Mouse (Mus musculus) left cerebral cortex, postnatal 25 days (tissue): ENCODE data around the gene Jpt2. TPM values are rescaled to one million over a fixed set of nuclear protein-coding genes. Genes with fewer than 3 reads are reported as not detected.
A peak's percentile ranks its signal among the peaks of the same experiment; 100 is the strongest.
"Not testable (repeated sequence)": the region's sequence is repeated elsewhere in the genome, so short reads cannot be mapped to it uniquely, and the experiment has no call there.

Experiments
- DNase-seq, 2 experiments: peaks; one replicate each; pipeline ENCODE4 v3.0.0; 2022; ENCODE audit warnings: low spot score in 2 of 2, mixed read lengths in 1 of 2
- intact Hi-C: fragments of 180-260 bp; cut with DNase I; formaldehyde crosslinking; loops from one replicate; pipeline ENCODE4 v1.15.1; 2025
- total RNA-seq, 2 experiments: library from RNA; stranded (reverse); gene quantifications; 2 replicates each; pipeline ENCODE4 v1.2.3; 2021

The Jpt2 gene
- 1 to 10 TPM; 5.5 to 5.6 TPM for total RNA-seq

DNA sequence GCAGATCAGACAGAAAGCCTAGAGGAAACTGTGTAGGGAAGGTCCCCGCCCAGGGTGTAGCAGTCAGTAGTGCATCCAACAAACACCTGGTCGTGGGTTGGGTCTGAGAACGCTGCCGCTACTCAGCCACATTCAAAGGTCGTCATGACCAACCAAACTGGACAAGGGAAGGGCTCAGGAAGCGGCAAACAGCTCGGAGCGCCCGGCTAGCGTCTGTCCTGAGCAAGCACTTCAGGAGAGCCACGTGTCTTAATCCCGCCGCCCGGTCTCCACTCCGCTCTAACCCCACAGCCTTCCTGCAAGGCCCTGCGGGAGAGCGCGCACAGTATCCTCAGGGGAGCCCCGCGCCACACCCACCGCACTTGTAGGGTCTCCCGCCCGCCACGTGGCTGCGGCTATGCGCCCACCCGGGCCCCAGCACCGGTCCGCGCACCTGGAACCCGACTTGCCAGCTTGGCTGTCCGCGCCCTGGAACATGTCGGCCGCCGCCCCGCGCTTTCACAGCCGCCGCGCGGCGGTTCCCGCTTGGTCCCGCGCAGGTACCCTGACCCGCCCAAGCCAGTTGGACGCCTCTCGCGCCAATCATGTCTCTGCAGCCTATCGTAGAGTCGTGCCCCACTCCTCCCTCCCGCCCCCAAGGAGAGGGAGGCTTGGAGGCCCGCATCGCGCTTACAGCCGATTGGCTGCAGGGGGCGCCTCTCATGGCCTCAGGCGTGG lies at the start of gene Jpt2:
TSS of gene Jpt2 (minus strand) at position 555 of the 717 bp plus-strand sequence.
- DNase-seq = peak; percentile 96 to 98
- intact Hi-C loops = no loop called here

DNA sequence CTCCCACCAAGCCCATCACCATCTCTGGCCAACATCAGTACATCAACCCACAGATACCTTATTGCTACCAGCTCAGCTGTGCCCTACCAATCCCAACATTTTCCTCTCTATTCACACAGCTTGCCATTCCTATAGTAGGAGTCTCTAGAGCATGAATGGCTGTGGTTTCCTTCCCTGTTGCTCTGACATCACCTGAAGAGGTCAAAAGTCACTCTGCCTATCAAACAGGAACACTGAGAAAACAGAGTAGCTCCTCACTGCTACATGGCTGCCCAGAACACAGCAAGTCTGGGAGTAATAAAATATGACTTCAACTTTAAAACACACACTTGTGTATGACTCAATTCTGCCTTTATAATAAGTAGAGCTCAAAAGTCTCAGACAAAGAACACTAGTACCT lies 47.0 kb upstream of the Jpt2 start:
- intact Hi-C loops = no loop called here
- no peak for DNase-seq

DNA sequence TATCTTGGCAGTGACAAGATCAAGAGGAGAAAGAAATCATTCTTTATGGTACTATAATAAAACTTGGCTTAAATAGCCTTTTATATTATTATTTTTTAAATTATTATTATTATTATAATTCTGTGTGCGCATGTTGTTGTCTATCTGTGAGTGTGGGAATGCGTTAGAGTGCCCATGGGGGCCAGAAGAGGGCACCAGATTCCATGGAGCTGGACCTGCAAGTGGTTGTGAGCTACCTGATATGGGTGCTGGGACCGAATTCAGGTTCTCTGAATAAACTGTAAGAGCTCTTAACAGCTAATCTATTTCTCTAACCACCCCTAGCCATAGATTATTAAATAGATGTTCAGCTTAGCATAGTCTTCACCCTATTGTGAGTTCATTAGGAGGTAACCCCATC lies 44.6 kb upstream of the Jpt2 start:
- DNase-seq = no peak
- intact Hi-C loops = no loop called here

DNA sequence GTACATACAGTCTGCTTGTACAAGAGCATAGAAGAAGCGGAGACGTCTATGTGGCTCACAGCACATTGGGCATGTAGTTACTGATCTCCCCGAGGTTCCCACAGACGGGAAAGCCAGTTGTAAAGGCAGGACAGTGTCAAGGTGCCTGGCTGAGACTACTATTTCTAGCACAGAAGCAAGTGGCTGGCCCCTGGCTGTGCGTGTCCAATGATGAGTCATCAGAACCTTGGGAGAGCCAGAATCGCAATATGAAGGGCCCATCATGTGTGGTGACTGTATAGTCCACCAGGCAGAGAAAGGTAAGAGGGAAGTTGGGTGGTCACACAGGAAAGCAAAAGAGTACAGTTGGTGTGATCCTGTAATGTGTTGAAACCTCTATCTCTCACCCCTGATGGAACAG lies 34.2 kb upstream of the Jpt2 start:
- DNase-seq = no peak
- intact Hi-C loops = no loop called here

DNA sequence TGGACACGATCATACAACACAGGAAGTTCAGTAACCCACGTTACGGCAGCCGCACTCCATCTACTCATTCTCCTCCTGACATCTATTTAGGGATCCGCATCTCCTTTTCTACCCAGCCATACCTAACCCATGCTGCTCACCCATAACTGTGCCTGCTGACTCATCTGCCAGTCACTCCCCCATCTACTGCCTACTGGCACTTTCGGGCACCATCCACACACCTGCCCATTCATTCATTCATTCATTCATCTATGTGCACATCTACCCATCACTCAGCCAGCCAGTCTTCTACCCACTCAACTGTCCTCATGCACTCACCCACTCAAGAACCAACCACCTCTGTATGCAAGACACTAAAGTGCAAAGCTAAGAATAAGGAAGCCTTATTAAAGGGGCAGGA lies 26.7 kb upstream of the Jpt2 start:
- peak; percentile 16 to 78 for DNase-seq
- intact Hi-C loops = no loop called here

DNA sequence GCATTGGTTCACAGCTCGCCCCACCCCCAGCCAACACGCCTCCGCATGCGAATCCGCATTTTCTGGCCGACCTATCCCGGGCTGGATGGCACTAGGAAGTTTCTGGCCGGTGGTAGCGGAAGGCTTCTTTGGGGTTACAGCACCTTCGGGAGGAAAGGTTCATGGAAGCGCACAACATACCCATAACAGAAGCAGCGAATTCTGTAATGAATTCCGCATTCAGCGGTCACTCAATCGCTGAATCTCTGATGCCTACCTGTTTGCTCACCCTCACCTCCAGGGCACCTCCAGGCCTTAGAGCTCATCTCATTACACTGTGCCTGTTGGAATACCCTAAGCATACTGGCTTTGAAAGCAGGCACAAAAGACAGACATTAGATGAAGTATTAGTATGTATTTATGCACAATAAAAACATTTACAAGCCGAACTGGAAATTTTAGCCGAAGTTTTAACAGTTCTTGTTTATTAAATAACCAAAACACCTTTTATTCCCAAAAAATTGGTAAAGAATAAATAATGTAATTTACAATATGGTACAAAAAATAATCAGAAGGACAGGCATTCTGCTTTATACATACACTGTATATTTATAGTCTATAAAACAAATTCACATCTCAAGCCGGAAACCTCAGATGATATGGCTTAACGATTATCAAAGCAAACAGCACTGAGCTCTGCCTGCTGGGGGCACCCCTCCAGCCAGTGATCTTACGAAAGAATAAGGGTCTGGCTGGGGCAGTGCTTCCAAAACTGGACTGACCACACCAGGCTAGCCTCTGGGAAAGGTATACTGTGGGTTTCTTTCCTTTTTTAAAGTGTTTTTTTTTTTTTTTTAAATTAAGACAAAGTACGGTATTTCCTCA lies 595 bp upstream of the Jpt2 start:
- intact Hi-C loops = no loop called here
- DNase-seq = no peak

DNA sequence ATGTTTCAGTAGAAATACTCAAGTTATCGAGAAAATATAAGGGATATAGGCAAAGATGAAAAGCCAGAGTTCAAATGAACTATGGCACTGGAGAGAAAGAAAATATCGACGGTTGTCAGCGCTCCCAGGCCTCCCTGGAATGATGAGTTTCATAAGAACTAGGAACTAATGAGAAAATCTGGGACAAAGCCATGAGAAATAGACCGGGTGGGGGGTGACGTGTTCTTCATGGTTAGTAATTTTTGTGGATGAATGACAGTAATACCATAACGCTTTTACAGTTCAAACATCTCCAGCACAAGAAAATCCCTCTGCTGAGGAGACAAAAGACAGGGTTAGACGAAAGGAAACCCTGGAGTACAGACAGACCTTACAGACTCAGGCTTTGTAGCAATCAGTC lies 1.1 kb downstream of the Jpt2 start:
- intact Hi-C loops = no loop called here
- no peak for DNase-seq

DNA sequence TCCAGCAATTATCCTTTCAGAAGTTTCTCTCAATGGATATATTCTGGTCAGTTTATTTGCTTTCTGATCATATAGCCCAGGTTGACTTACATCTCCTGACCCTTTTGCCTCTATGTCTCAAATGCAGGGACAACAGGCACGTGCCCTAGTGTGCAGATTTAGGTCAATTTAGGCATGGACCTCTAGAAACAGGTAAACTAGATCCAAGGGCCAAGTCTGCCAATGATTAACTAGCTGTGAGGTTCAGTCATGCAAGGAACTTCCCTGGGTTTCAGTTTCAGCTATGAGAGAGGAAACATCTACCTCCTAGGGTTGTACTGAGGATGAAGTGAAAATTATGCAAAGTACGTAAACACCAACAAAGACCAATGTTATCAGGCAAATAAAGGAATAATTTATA lies 7.2 kb downstream of the Jpt2 start:
- intact Hi-C loops = no loop called here

DNA sequence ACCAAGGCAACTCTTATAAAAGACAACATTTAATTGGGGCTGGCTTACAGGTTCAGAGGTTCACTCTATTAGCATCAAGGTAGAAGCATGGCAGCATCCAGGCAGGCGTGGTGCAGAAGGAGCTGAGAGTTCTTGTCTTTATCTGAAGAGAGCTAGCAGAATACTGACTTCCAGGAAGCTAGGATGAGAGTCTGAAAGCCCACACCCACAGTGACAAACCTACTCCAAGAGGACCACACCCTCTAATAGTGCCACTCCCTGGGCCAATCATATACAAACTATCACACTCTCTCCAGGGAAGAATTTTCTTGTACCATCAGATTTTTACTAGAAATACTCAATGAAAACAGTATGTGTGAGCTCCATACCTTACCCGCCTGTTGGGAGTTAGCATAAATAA lies 9.8 kb downstream of the Jpt2 start:
- intact Hi-C loops = no loop called here
- no peak for DNase-seq

More for the DNA sequence above, 7.2 kb downstream of the Jpt2 start:
- DNase-seq = no peak

DNA sequence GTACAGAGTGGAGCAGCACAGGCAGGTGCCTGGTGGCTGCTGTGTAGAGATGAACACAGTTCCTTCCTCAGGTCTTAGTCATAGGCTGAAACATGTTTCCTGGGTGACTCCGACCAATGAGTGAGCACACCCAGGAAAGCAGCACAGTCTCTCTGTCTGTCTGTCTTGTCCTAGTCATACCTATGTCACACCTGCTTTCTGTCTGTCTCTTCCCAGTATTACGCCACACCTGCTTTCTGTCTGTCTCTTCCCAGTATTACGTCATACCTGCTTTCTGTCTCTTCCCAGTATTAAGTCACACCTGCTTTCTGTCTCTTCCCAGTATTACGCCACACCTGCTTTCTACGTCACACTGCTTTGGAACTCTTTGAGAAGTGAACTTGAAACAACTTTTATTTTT lies 12.3 kb downstream of the Jpt2 start:
- intact Hi-C loops = no loop called here
- DNase-seq = no peak

DNA sequence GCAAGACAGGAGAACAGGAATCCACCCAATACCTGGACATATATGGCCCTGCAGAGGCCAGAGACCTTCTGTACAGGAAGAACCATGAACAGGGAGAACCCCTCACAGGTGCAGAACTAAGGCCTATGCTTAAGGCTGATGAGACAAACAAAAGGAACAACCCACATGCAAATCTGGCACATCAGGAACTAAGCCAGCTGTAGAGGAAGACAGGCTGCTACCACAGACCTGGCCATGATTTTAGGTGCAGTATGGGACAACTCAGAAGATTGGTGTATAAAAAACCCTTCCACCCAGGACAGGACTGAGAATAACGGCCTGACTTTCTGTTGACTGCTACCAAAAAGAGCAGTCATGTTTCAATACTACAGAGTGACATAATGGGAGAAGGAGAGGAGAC lies 16.9 kb downstream of the Jpt2 start:
- intact Hi-C loops = not testable (repeated sequence)

DNA sequence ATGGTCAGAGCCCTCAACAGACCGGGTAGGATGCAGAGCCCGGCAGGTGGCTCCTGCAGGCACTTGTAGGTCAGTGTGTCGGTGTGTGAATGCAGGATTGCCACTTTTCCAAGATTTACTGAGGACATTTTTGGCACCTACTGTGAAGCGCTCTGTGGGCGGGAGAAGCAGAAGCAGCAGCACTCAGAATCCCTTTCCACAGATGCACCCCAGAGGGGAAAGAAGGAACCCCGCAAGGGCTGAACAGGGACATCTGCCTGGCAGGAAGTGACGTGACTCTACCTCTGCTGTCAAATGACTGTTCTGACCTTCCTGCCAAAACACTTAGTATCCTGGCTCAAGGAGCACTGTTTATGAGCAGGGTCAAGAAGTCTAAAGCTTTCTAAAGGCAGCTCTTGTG lies 17.5 kb downstream of the Jpt2 start:
- intact Hi-C loops = no loop called here
- DNase-seq = peak; percentile 65 to 92

More for the DNA sequence above, 16.9 kb downstream of the Jpt2 start:
- not testable (repeated sequence) for DNase-seq

DNA sequence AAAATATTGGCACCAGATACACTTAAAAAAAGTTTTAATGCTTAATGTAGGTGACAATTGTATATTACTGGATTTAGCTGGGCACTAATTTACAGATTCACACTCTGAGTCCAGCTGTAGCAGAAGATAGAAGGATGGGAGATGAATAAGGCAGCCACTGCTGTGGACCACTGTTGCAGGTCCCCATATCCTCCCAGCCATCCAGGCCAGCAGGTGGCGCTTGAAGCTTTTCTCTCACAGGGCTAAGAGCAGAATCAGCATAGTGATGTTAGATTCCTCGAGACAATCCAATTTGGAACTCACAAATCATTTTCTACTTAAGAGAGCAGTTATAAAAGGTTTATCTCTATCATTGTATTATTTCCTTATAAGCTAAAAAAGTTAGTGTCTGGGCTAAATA lies 18.0 kb downstream of the Jpt2 start:
- peak; percentile 42 to 57 for DNase-seq
- intact Hi-C loops = not testable (repeated sequence)

DNA sequence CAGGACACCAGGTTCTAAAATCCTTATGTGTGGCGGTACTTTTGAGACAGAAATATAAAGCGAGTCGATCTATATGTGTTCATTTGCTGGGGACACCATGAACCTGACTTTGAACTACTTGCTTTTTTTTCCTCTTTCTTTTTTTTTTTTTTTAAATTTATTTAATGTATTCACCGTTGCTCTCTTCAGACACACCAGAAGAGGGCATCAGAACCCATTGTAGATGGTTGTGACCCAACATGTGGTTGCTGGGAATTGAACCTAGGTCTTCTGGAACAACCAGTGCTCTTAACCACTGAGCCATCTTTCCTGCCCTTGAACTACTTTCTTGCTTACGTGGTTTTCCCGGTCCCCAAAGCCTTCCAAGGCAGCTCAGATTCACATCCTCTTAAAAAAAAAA lies 23.2 kb downstream of the Jpt2 start:
- DNase-seq = no peak
- intact Hi-C loops = loop anchor here (2.0 kb wide), 1 partner anchor 80 kb away; the partner anchor contains the start of gene Ift140

DNA sequence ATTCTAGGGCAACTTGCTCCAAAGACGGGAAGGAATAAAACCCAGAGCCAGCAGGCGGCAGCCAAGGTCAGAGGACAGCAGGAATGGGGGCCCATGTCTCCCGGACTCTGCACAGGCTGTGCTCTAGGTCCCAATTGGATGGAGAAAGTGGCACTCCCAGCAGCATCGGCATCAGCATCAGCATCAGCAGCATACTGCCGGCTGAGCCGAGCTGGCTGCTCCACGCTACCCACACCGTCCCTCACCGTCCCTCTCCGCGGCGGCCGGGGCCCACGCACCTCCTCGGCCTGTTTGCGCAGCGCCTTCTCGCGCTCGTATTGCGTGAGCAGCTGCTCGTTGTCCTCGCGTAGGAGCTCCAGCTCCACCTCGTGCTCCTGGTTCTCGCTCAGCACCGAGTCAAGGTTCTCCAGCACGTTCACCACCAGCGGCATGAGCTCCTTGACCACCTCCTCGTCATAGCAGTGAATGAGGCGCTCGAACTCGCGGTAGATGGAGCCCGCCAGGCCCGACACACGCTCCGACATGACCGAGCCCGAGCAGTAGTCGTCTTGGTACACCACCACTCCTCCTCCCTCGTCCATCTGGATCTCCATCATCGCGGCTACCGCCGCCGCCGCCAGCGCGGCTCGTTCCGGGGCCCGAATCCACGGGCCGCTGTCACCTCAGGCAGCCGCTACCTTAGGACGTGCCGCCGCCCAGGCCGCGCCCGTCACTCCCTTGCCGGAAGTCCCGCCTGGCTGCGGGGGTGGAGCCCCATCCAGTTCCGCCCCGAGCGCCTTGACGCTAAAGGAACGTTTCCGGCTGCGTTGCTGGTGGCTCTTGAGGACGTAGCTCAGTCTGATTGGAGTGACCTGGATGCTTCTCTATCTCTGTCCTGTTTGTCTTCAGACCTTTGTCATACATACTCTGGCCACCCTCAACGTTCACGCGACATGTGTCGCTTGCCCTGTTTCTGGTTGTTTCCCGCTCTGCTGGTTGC lies 23.9 kb downstream of the Jpt2 start, which contains the start of gene Mapk8ip3:
TSS of gene Mapk8ip3 (minus strand) at position 719 of the 979 bp plus-strand sequence.
- peak; percentile 96 to 98 for DNase-seq
- intact Hi-C loops = loop anchor here (2.0 kb wide), 1 partner anchor 80 kb away; the partner anchor contains the start of gene Ift140

DNA sequence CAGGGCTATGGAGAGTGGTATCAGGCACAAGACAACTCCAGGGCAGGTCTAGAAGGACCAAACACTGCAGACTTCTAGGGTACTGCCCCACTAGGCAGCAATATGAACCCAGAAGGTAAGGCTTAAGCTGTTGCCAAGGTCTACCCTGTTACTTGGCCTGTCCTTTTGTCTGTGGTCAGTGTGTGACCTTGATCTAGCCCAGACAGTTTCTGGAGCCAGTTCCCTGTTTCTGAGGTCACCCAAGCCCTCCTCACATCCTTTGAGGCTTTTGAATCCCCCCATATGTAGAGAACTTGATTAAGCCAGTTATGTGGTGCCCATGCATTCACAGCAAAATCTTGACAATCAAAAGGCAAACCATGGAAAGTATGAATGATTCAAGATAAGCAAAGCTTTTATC lies 24.8 kb downstream of the Jpt2 start:
- DNase-seq = no peak
- intact Hi-C loops = loop anchor here (2.0 kb wide), 1 partner anchor 81 kb away; the partner anchor contains the start of gene Ift140

DNA sequence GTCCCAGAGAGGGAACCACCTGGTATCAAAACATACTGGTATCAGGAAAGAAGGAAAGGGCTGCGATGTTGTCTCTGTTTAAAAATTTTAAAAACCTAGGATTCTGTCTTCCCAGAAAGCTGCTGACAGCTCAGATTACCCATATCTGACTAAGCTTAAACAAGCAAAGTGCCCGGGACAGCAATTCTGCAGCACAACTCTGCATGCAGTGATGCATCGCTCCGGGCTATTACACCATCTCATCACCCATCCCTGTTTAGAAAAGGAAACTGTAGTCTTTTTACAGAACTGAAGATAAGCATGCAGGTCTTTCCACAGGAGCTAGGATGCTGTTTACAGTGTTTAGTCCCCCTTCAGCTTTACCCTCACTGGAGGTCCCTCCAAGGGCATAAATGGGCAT lies 25.6 kb downstream of the Jpt2 start:
- intact Hi-C loops = no loop called here
- no peak for DNase-seq

DNA sequence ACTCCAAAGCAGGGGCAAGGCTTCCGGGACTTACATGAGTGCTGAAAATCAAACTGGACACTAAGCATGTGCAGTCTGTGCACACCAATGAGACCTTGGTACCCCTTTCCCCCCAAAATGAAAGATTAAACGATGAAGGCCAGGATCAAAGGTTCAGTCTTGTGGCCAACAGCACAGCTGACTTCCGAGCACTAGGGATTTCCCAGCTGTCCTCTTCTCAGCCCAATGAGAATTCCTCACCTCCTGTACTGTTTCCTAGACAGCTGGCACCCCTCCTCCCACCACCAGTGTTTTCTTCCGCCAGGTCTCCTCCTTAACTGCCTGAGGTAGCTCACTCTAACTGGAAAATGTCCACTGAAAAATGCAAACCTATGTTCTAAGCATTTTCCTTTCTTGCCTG lies 27.3 kb downstream of the Jpt2 start:
- no peak for DNase-seq
- intact Hi-C loops = no loop called here

DNA sequence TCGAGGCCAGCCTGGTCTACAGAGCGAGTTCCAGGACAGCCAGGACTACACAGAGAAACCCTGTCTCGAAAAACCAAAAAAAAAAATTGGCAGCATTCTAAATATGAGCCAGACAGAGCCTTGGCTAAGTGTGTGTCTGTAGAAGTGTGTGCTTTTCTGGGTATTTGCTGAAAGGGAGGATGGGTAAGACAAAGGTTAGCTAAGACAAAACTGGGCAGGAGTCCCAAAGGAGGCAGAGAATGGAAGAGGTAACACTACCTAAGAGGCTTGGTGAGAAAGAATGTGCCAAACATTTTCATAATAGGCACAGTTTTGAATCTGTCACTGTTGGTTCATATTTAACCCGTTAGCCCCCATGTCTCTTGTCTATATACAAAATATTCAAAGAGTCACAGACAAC lies 28.1 kb downstream of the Jpt2 start:
- intact Hi-C loops = no loop called here
- DNase-seq = no peak

DNA sequence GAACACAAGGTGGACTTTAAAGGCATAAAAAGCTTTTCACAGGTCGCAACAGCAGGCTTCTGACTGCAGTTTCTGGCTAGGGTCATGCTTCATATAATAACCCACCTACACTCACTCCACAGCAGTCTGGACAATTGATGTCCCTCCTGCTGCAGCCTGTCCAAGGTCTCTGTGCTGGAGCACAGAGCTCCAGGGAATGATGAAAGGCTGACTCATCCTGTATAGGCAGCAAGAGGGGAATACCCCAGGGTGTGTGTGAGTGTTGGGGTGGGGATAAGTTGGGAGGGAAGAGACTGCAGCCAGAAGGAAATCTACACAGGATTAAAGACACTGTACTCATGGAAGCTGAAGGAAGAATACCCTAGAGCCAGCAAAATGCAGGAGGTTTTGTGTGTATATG lies 31.0 kb downstream of the Jpt2 start:
- intact Hi-C loops = no loop called here
- no peak for DNase-seq
